Mouse (Mus musculus): Measurements from ENCODE around the gene Polrmt. TPM values are rescaled to one million over a fixed set of nuclear protein-coding genes. Genes with fewer than 3 reads are reported as not detected.

Gene Polrmt
- polyA plus RNA-seq, 1 experiment = 21.9 TPM

DNA sequence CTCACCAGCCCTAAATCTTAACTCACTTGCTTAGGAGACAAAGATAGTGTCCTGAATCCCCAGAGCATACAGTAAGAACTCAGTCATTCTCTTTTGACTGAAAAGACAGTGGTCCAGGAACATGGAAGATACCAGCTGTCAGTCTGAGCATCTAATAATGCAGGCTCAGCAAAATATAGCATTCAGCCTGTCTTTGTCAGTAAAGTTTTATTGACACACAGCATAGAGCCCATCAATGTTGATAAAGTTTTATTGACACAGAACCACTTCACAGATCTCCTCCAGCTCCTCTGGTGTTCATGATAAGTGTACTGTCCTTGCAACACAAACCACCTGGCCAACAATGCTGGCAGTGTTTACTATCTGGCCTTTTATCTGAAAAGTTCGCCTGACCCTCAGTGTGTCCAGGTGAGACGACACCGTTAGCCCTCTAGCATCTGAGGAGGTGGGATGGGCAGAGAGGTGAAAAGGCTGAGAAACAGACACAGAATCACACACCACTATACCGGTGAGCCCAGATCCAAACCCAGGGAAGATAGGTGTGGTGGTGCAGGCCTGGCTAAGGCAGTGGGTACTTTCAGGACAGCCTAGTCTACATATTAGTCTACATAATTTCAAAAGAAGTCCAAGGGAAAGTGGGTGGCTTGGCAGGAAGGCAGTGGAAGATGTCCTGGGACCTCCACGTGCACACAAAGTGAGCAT, 46.1 kb upstream of the Polrmt start:
- Histone ChIP-seq H3K36me3 (ENCODE audit: control insufficient read depth, insufficient read depth, low read length, poor library complexity, severe bottlenecking) (no peaks in the 10 kb centered on the region), H3K4me1 (ENCODE audit: control insufficient read depth, insufficient read depth, low read length) (no peaks in the 10 kb centered on the region), H3K27me3 (ENCODE audit: control insufficient read depth, insufficient read depth, low read length, poor library complexity, severe bottlenecking) (no peaks in the 10 kb centered on the region), H3K4me3 (ENCODE audit: low read depth, low read length) (no peak overlapping the region), H3K9me3 (replicated peaks; ENCODE audit: control insufficient read depth, insufficient read depth, low read length, poor library complexity, severe bottlenecking) (no peaks in the 10 kb centered on the region), H3K27ac (ENCODE audit: insufficient read depth, low read length) (no peak overlapping the region), H3K9ac (ENCODE audit: low read depth, poor library complexity, severe bottlenecking) (no peak overlapping the region; the same call in 1 of the 2 replicates)
- TF ChIP-seq POLR2A (IDR thresholded peaks at IDR 0.05; ENCODE audit: insufficient read depth, low read length) (no peak), EP300 (IDR thresholded peaks at IDR 0.05; ENCODE audit: insufficient read depth, low read depth, low read length) (no peak), CTCF (IDR thresholded peaks at IDR 0.05; ENCODE audit: low read depth, low read length) (no peak)

GRCm38 (mm10) chr10:79790861-79791260, 44.5 kb upstream of the Polrmt start, which contains the start of gene Prss57:
Prss57 (minus strand) TSS chr10:79790961.
- Histone ChIP-seq H3K36me3 (ENCODE audit: control insufficient read depth, insufficient read depth, low read length, poor library complexity, severe bottlenecking) (no peaks in the 10 kb centered on the region), H3K9ac (ENCODE audit: low read depth, poor library complexity, severe bottlenecking) (no peak within 1 kb of the TSS), H3K4me3 (ENCODE audit: low read depth, low read length) (no peak within 1 kb of the TSS), H3K27me3 (ENCODE audit: control insufficient read depth, insufficient read depth, low read length, poor library complexity, severe bottlenecking) (no peaks in the 10 kb centered on the region), H3K4me1 (ENCODE audit: control insufficient read depth, insufficient read depth, low read length) (no peaks in the 10 kb centered on the region), H3K27ac (ENCODE audit: insufficient read depth, low read length) (no peak within 1 kb of the TSS), H3K9me3 (replicated peaks; ENCODE audit: control insufficient read depth, insufficient read depth, low read length, poor library complexity, severe bottlenecking) (no peaks in the 10 kb centered on the region)
- no peak for TF ChIP-seq POLR2A (IDR thresholded peaks at IDR 0.05; ENCODE audit: insufficient read depth, low read length)

GRCm38 (mm10) chr10:79789581-79789980, 43.2 kb upstream of the Polrmt start:
- Histone ChIP-seq H3K4me3 (ENCODE audit: low read depth, low read length) (no peak overlapping the region), H3K27me3 (ENCODE audit: control insufficient read depth, insufficient read depth, low read length, poor library complexity, severe bottlenecking) (no peaks in the 10 kb centered on the region), H3K27ac (ENCODE audit: insufficient read depth, low read length) (no peak overlapping the region), H3K4me1 (ENCODE audit: control insufficient read depth, insufficient read depth, low read length) (no peaks in the 10 kb centered on the region), H3K9ac (ENCODE audit: low read depth, poor library complexity, severe bottlenecking) (no peak overlapping the region), H3K9me3 (replicated peaks; ENCODE audit: control insufficient read depth, insufficient read depth, low read length, poor library complexity, severe bottlenecking) (no peaks in the 10 kb centered on the region), H3K36me3 (ENCODE audit: control insufficient read depth, insufficient read depth, low read length, poor library complexity, severe bottlenecking) (no peaks in the 10 kb centered on the region)
- TF ChIP-seq CTCF (IDR thresholded peaks at IDR 0.05; ENCODE audit: low read depth, low read length) (no peak), EP300 (IDR thresholded peaks at IDR 0.05; ENCODE audit: insufficient read depth, low read depth, low read length) (no peak), POLR2A (IDR thresholded peaks at IDR 0.05; ENCODE audit: insufficient read depth, low read length) (no peak)

DNA sequence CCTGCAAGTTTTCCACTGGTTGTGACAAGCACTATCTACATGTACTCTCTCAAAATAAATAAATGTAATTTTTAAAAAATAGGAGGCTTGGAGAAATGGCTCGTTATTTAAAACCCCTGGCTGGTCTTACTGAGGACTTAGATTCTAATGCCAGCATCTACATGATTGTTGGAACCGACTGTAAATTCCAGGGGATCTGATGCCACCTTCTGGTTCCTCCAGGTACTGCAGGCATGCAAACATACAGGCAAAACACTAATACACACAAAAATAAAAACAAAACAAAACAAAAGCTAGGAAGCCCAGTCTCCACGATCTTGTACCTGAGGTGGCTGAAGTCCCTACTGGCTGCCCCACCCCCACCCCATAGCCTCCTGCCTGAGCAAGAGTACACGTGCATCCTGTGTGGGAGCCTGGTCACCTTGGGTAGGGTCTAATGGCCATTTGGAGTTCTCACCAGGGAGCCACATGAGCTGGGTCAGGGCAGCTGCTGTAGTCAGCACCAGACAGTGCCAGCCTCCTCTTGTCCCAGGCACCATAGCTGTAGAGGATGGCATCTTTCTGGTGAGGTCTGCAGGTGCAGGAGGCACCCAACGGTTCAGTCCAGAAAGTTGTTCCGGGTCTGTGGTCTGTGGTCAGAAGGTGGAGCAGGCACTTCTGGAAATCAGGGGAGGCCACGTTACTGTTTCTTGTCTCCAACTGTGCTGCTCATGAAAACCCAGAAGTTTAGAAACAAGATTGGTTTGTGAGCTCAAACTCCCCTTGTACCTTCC, 42.2 kb upstream of the Polrmt start:
- no peaks in the 10 kb centered on the region for H3K4me1 ChIP-seq (ENCODE audit: control insufficient read depth, insufficient read depth, low read length)
- H3K36me3 ChIP-seq (ENCODE audit: control insufficient read depth, insufficient read depth, low read length, poor library complexity, severe bottlenecking) = no peaks in the 10 kb centered on the region
- H3K9ac ChIP-seq (ENCODE audit: low read depth, poor library complexity, severe bottlenecking) = no peak overlapping the region
- H3K27me3 ChIP-seq (ENCODE audit: control insufficient read depth, insufficient read depth, low read length, poor library complexity, severe bottlenecking) = no peaks in the 10 kb centered on the region
- H3K9me3 ChIP-seq (replicated peaks; ENCODE audit: control insufficient read depth, insufficient read depth, low read length, poor library complexity, severe bottlenecking) = no peaks in the 10 kb centered on the region
- H3K27ac ChIP-seq (ENCODE audit: insufficient read depth, low read length) = no peak overlapping the region
- no peak for TF ChIP-seq EP300 (IDR thresholded peaks at IDR 0.05; ENCODE audit: insufficient read depth, low read depth, low read length)
- TF ChIP-seq CTCF (IDR thresholded peaks at IDR 0.05; ENCODE audit: low read depth, low read length) = peak; percentile 39
- no peak overlapping the region for H3K4me3 ChIP-seq (ENCODE audit: low read depth, low read length)

GRCm38 (mm10) chr10:79783920-79784800, 37.8 kb upstream of the Polrmt start:
- no peaks in the 10 kb centered on the region for H3K36me3 ChIP-seq (ENCODE audit: control insufficient read depth, insufficient read depth, low read length, poor library complexity, severe bottlenecking)
- no peaks in the 10 kb centered on the region for H3K4me1 ChIP-seq (ENCODE audit: control insufficient read depth, insufficient read depth, low read length)
- no peak overlapping the region for H3K9ac ChIP-seq (ENCODE audit: low read depth, poor library complexity, severe bottlenecking)
- peak; percentile 64 for TF ChIP-seq CTCF (IDR thresholded peaks at IDR 0.05; ENCODE audit: low read depth, low read length)
- no peak for TF ChIP-seq EP300 (IDR thresholded peaks at IDR 0.05; ENCODE audit: insufficient read depth, low read depth, low read length)
- no peaks in the 10 kb centered on the region for H3K27me3 ChIP-seq (ENCODE audit: control insufficient read depth, insufficient read depth, low read length, poor library complexity, severe bottlenecking)
- H3K27ac ChIP-seq (ENCODE audit: insufficient read depth, low read length) = no peak overlapping the region
- H3K9me3 ChIP-seq (replicated peaks; ENCODE audit: control insufficient read depth, insufficient read depth, low read length, poor library complexity, severe bottlenecking) = no peaks in the 10 kb centered on the region
- peak overlapping the region; percentile 11 for H3K4me3 ChIP-seq (ENCODE audit: low read depth, low read length)

Data from ES-Bruce4 (cell line).